Mouse (Mus musculus) large intestine, adult 2 months (tissue): ENCODE results near the gene Itgb6. TPM values are rescaled to one million over a fixed set of nuclear protein-coding genes. Genes with fewer than 3 reads are reported as not detected.

ENCODE experiments used
- DNase-seq: peaks from one replicate; pipeline ENCODE4 v3.0.0-alpha.2; 2012; ENCODE audit warnings: low read depth, low spot score
- WGBS: fragments of 180-500 bp; shearing (Covaris S2); methylation state at CpG from one replicate; pipeline ENCODE4 v1.1.7; 2018; 5-methylcytosine and 5-hydroxymethylcytosine counted together
- polyA plus RNA-seq: library from polyadenylated mRNA; depleted of rRNA; stranded (reverse); fragments of >200 nt; gene quantifications from 2 replicates; pipeline ENCODE4 v1.2.3, GENCODE M21; 2012; rRNA removed

Gene Itgb6
- polyA plus RNA-seq, 1 experiment, result 12.4 TPM

GRCm38 (mm10) chr2:60551673-60552072 is 170.8 kb downstream of the Itgb6 start:
- no peak for DNase-seq
- WGBS, result 82% methylated on average over 2 of the region's 2 CpGs

- WGBS, result 90% methylated on average over 8 of the region's 8 CpGs
- DNase-seq, result no peak
These were observed 171.9 kb downstream of the Itgb6 start for GRCm38 (mm10) chr2:60550521-60550920.

- 68% methylated on average over 2 of the region's 2 CpGs for WGBS
- no peak for DNase-seq
These were observed 172.6 kb downstream of the Itgb6 start for GRCm38 (mm10) chr2:60549851-60550250.

Other genes with a start within 250 kb of the Itgb6 start
- 0.78 and 1.6 TPM in 2 replicates for gene Pla2r1, start 169.3 kb downstream of the Itgb6 start, polyA plus RNA-seq
- 24.4 and 31.1 TPM in 2 replicates for gene Rbms1, start 240.5 kb upstream of the Itgb6 start, polyA plus RNA-seq